Mouse (Mus musculus) spleen, adult 12 weeks (tissue): ENCODE measurements around the gene Zbtb41.

Experiments used
- DNase-seq: peaks from one replicate; pipeline ENCODE4 v3.0.0; 2022; ENCODE audit warnings: low spot score

Gene Zbtb41

DNA sequence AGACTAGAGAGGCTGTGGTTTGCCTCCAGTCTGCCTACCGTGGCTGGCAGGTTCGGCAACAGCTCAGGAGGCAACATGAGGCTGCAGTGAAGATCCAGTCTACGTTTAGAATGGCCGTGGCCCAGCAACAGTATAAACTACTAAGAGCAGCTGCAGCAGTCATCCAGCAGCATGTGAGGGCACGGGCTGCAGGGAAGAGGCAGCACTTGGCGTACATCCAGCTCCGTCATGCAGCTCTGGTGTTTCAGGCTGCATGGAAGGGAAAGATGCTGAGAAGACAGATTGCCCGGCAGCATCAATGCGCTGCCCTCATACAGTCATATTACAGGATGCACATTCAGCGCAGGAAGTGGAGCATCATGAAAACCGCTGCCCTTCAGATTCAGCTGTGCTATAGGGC, 56.8 kb downstream of the Zbtb41 start:
- DNase-seq, result no peak

DNA sequence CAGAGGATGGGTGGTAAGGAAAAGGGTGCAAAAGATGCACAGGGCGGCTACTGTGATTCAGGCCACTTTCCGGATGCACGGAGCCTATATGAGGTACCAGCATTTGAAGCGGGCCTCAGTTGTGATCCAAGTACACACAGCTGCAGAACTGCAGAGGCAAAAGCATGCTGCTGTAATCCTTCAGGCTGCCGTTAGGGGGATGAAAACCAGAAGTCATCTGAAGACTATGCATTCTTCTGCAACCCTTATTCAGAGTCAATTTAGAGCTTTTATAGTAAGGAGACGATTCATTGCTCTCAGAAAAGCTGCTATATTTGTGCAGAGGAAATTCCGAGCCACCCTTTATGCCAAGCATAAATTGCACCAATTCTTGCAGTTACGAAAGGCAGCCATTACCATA, 58.2 kb downstream of the Zbtb41 start:
- no peak for DNase-seq

DNA sequence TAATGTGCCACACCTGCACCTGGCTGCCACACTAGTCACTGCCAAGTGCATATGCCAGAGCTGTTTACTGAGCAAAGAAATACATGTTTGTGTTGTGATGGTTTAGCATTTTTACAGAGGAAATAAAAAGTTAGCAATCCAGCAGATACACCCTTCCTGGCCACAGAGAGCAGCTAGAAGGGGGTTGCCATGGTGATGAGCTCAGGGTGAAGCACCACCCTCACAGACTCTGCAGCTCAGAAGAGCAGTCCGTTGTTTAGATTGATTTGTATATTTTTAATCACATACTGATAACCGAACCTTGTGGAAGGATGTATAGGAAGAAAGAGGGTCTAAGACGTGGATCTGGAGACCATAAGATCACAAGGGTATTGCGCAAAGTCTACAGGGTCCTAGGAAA, 59.1 kb downstream of the Zbtb41 start:
- DNase-seq, result no peak

DNA sequence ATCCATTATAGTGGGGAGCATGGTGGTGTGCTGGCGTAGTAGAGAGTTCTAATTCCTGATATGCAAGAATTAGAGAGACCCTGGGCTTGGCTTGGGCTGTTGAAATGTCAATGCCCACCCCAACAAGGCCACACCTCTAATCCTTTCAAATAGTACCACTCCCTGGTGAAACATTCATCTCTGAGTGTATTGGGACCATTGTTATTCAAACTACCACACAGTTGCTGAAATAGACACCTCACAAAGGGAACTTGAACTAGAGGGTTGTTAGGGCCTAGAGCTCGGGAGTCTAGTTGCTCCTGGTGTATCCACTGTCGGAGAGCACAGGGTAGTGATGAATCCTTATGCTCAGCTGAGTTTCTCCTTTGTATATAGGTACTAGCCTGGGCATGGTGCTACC, 72.5 kb downstream of the Zbtb41 start:
- no peak for DNase-seq

DNA sequence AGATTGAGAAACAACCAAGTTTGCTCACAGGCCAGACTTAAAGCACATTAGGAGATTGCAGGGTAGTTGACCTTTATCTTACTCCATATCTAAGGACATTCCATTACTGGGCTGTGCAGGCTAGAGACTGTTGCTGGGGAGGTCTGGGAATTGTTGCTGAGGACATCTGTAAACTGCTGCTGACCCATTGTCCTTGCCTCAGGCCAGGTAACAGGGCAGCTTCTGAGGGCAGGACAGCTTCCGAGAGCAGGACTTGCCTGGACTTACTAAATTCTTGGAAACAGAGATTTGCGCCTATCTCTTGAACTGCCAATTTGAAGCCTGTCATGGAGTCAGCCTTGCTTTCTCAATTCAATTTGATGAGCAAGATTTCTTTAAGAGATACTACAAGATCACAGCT, 73.3 kb downstream of the Zbtb41 start:
- no peak for DNase-seq

DNA sequence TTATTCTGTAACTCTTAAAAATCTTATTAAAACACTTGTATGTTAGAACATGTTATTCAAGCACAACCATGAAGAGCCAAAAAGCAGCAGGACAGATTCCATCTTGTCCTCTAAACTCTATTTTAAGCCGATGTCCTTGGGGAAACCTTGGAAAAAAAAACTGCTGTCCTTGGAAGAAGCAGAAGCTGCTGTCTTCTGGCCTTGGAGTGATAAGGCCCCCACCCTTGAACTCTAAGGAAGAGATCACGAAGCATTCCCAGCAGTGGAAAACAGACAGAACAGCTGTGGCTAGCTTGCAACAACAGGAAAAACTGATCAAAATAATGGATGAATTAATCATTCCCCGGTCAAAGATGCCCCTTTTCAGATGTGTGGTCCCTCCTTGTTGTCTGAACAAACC, 74.1 kb downstream of the Zbtb41 start:
- no peak for DNase-seq

DNA sequence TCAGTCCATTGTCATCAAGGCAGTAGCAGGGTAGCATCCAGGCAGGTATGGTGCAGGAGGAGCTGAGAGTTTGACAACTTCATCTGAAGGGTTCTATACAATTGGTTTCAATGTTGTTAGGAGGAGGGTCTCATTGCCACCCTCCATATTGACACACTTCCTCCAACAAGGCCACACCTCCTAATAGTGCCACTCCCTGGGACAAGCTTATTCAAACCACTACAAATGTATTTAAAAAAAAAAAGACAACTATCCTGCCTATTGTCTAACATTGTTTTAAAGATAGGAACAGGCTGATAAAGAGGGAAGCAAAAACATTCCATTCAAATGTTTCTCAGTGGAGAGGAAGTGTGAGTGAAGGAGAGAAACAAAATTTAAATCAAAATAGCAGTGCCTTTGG, 77.7 kb downstream of the Zbtb41 start:
- no peak for DNase-seq

DNA sequence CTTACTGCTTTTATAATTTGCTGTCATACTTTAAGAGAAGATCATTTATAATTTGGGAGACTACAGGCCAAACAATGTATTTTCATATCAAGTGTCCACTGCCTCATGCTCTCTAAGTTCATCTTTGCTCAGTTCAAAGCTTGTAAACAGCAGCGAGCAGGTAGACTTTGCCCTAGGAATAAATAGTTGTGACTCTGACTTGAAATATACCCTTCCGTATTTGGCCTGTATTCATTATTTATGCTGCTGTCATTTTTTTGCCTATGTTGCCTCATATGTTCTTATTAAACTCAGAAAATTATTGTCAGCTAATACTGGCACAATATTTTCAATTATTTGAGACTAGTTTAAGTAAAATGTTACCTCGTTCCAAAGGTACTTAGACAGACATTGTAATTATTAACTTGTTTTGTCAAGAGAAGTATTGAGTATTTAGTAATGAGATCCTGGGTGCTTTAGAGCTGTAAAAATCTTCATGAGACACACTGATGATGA, 79.2 kb downstream of the Zbtb41 start, which contains the start of gene F13b:
Gene F13b, plus strand, starts transcription at position 445 of the 495 bp plus-strand sequence.
- no peak for DNase-seq
